Mouse (Mus musculus) CD8-positive naive resting alpha-beta T cell, adult 2 months (primary cell): ENCODE measurements around the gene Gm20822.
"Not testable (repeated sequence)": the region's sequence is repeated elsewhere in the genome, so short reads cannot be mapped to it uniquely, and the experiment has no call there.

Experiments used
- DNase-seq, 2 experiments: peaks; one replicate each; pipeline ENCODE4 v3.0.0; 2022; ENCODE audit warnings: low read depth in 2 of 2, low spot score in 2 of 2

The Gm20822 gene

DNA sequence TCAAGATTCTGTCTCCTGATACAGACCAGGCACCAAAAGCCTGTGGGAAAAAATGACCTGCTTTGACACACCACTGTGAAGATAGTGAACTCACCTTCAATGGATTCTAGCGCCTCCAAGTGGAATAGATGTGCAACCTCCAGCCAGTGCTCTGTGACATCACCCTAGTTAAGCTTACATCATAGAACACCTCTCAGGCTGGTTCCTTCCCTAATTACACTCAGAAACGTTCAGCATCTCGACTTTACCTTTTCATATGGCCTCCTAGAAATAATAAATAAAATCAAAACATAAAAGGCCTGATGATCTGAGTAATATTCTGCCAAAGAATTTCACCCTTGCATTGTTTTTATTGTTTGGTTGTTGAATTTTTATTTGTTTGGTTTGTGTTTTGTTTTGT, at the start of gene Gm20822:
Gene Gm20822, minus strand, starts transcription at position 101 of the 400 bp plus-strand sequence.
- not testable (repeated sequence) for DNase-seq
